Mouse (Mus musculus) left cerebral cortex, postnatal 36 days (tissue): ENCODE results near the gene Pced1a. TPM values are rescaled to one million over a fixed set of nuclear protein-coding genes. Genes with fewer than 3 reads are reported as not detected.

Experiments used
- DNase-seq, 2 experiments: peaks; one replicate each; pipeline ENCODE4 v3.0.0; 2021 to 2022; ENCODE audit warnings: low spot score in 2 of 2, mixed read lengths in 1 of 2
- intact Hi-C: fragments of 180-260 bp; cut with DNase I; formaldehyde crosslinking; loops from one replicate; pipeline ENCODE4 v1.15.1; 2025
- total RNA-seq, 2 experiments: library from RNA; stranded (reverse); gene quantifications; 2 replicates each; pipeline ENCODE4 v1.2.3; 2021

Gene Pced1a
- 10 to 100 TPM; 26.0 to 28.8 TPM for total RNA-seq

DNA sequence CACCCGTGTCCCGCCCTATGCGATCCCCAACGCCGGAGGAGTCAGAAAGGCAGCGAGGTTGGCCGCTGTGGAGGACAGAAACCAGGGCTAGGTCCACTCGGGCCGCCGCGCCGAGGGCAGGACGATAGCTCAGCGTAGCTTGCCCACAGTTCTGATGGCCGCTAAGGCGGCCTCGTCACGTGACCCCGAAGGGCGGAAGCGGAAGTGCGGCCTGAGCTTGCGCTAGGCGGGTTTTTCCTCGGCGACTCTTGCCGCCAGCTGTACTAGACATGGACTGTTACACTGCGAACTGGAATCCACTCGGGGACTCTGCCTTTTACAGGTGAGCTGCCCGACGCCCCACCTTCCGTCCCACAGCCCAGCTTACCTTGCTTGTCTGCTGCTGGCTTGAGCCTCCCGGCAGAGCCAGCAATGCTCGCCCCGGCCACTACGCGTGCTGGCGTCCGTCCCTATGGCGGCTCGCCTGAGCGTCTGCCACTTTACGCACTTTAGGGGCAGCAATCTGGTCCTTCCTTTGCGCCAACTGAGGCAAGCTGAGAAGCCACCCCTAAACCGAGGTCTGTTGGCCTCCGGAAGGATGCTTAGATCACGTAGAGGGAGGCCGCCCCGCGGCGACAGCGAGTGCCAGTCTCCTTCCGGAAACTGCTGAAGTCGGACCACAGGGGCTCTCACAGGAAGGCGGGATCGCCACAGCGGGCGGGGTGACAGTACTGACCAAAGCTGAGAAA, at the start of gene Pced1a, which contains the start of gene Vps16:
Gene Pced1a (minus strand): TSS at position 576 of the 728 bp plus-strand sequence.
Gene Vps16 (plus strand): TSS at position 214 of the 728 bp plus-strand sequence.
- peak; percentile 95 to 96 for DNase-seq
- intact Hi-C loops, result no loop called here

- DNase-seq, result no peak
- intact Hi-C loops, result no loop called here
These were observed 48.5 kb upstream of the Pced1a start for GRCm38 (mm10) chr2:130472908-130473510.

- intact Hi-C loops, result no loop called here
- DNase-seq, result no peak
These were observed 45.4 kb upstream of the Pced1a start for GRCm38 (mm10) chr2:130469935-130470334.

DNA sequence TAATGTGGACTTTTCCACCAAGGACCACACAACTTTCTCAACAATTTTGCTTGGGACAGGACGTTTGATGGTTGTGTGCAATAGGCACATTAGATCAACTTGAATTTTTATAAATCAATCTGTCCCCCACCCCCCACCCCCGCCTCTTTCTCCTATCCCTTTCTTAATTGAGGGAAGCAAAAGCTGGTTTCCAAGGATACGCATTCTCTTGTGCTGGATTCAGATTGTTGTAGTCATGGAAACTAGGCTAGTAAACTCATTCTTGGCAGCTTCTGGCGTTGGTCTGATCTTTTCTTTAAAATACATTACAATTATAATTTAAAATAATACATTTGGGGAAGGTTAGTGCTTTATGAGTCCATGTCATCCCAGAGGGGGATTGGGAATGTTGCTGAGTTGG, 44.9 kb upstream of the Pced1a start:
- intact Hi-C loops, result no loop called here
- DNase-seq, result no peak

DNA sequence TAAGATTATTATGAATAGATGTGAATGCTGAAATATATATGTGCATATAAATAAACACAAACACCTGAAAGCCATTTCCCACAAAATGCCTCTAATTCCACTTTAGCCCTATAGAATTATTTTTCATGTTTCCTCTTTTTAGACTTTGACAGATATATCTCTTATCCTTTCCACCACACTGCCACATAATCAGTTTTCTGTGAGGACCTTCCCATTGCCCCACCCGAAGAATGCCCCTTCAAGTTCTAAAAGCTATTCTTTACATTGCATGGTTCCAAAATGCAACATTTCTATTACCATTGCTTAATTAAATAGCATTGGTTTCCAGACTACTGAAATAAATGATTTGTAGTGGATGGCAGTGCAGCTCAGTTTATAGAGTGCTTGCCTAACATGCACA, 41.9 kb upstream of the Pced1a start:
- no peak for DNase-seq
- intact Hi-C loops, result no loop called here

DNA sequence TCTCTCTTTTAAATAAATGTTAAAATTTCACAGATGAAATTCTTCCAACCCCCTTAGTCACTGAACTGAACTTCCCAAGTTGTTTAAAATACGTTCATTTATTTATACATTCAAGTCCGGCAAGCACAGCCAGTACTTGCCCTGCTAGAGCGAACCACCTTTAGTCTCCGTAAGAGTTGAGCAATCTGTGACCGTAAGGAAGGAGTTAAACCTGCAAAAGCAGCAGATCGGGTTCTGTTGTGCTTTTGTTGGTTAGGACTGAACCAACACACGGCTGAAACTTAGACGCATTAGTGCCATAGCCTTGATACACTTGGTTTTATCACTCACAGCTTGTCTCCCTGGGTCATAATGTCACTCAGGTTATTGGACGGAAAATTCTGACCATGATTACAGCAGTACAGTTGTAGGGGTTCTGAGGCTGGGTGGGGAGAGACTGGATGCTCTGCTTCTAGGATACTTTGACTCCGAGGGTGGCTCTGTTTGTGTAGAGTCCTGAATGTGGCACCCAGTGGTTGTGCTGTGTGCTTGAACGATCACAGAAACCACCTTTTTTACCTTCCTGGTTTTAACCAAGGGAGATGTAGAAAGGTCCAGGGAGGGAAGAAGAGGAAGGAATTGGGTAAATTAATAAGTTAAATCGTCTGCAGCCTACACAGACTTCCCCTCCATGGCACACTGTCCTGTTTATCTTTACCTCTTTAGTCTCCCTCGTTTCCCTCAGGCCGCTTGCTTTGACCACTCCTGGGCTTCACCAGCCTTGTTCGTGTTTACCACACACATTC, 37.0 kb upstream of the Pced1a start:
- intact Hi-C loops, result no loop called here
- DNase-seq, result no peak

DNA sequence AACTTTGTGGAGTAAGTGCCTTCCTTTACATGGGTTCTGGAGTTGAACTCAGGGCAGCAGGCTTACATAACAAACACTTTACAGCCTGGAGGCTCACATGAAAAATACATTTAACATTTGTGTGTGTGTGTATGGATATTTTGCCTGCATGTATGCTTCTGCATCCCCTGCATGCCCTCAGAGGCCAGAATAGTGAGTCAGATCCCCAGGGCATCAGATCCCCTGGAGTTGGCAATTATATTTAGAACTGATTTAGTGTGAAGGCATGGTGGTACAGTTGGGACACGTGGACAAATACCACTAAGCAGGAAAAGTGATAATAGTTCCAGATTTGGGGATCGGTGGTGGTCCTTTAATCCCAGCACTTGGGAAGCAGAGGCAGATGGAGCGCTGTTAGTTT, 35.1 kb upstream of the Pced1a start:
- intact Hi-C loops, result no loop called here

GRCm38 (mm10) chr2:130457871-130458270, 33.4 kb upstream of the Pced1a start:
- intact Hi-C loops, result no loop called here
- DNase-seq, result no peak

More for the DNA sequence above, 35.1 kb upstream of the Pced1a start:
- no peak for DNase-seq

DNA sequence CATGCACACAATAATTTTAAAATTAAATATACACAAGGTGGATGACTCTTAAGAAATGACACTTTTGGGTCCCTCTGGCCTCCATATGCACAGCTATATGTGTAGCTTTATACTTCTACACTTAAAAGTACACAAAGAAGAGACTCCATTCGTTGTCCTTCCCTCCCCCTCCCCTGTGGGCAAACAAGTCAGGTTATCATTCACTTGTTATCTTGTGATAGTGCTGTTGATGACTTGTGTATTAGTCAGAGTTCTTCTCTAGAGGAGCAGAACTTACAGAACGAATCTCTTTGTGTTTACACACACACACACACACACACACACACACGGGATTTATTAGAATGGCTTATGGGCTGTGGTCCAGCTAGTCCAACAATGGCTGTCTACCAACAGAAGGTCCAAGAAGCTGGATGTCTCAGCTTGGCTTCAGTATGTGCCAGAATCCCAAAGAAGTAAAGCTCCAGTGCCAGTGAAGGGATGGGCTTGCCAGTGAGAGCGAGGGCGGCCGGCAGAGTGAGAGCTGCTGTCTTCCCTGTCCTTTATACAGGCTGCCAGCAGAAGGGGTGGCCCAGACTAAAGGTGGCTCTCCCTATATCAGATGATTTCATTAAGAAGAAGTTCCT, 30.4 kb upstream of the Pced1a start:
- DNase-seq, result peak; percentile 38 to 41
- intact Hi-C loops, result loop anchor here (5.0 kb wide), 1 partner anchor 37 kb away; no protein-coding TSS in a partner anchor

DNA sequence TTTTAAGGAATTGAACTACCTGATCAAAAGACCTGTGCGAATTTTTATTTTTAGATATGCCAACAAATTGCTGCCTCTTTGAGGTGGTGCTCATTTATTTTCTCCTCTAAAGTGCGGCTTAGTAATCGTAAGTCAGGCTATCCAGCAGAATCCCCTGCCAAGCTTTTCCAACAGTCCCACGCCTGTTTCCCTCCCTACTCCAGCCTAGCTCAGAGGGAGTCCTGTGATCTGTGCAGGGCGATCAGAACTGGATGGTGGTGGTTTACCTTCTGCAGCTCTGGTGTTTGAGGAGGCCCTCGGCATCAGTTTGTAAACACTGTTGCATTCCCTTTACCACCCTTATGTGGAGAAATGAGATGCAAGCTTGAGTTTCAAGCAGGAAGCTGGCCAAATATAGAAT, 28.9 kb upstream of the Pced1a start:
- peak in 1 of 2 experiments; percentile 41 for DNase-seq
- intact Hi-C loops, result loop anchor here (5.0 kb wide), 1 partner anchor 39 kb away; no protein-coding TSS in a partner anchor

DNA sequence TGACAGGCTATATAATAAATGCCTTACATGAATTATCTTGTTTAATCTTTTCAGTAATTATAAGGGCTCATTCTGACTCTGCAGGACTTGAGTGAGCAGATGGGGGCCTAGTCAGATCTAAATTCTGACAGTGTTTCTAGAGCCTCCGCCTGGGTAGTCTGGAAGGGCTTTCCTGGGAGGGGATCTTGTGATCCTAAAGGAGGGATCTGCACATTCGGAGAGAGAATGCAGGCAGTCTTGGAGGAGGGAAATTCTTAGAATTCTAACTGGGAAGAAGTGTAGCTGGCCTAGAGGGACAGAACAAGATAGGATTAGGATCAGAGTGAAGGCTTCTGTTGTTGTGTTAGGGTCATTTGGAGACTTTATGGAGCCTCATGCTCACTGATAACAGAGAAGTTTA, 27.8 kb upstream of the Pced1a start:
- intact Hi-C loops, result loop anchor here (5.0 kb wide), 1 partner anchor 40 kb away; no protein-coding TSS in a partner anchor
- no peak for DNase-seq

GRCm38 (mm10) chr2:130451727-130452090, 27.2 kb upstream of the Pced1a start:
- intact Hi-C loops, result loop anchor here (2.0 to 5.0 kb wide), 2 partner anchors 41 to 77 kb away; no protein-coding TSS in a partner anchor
- no peak for DNase-seq

DNA sequence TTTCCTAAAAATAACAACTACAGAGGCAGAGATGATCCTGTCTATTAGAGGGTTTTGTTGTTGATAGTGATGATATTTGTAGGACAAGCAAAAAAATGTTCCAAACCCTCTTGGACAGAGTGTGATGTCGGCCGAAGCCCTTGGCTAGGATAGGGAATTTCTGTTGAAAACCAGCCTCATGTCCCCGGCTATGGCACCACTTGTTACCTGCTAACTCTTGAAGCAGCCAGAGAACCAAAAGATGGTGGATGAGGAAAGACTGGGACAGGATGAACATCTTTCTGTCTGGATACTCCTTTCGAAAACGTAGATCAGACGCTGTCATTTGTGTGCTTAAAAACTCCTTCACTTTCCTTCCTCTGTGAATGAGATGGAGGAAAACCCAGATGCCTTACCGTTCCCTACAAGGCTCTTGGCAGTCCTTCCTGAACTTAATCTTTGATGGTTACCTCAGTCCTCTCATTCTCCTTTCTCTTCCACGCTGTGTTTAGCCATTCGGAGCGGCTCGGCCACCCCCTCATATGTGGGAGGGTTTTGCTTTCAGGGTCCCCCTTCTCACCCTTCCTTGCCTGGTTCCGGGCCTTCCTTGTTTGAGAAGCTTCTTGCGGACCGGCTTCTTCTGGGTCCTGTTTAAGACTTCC, 26.7 kb upstream of the Pced1a start:
- intact Hi-C loops, result loop anchor here (2.0 to 5.0 kb wide), 2 partner anchors 41 to 78 kb away; no protein-coding TSS in a partner anchor

GRCm38 (mm10) chr2:130450434-130450796, 25.9 kb upstream of the Pced1a start:
- intact Hi-C loops, result loop anchor here (1.0 to 5.0 kb wide), 3 partner anchors 42 to 78 kb away; no protein-coding TSS in a partner anchor
- peak; percentile 80 to 87 for DNase-seq

More for the DNA sequence above, 26.7 kb upstream of the Pced1a start:
- DNase-seq, result no peak

DNA sequence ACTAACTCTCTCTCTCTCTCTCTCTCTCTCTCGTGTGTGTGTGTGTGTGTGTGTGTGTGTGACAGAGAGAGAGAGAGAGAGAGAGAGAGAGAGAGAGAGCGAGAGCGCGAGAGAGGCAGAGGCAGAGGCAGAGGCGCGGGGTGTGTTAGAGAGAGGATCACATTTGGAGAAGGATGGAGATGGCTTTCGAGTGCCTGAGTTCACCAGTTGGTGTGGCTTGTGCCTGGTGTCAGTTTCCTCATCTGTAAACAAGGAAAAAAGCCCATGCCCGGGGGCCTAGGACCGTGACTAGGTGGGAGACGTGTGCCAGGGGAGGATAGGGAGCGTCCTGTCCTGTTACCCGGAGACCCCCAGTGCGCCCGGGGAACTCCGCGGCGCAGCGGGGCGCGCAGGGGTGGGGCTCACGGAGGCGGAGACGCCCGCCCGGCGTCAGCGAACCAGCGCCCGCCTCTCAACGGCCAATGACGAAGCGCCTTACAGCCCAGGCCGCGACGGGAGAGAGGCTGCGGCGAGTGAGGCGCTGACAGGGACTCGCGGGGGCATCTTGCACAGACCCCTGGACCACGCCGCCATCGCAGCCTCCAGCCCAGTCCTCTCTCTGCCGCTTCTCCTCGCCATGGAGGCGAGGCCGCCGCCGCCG, 25.4 kb upstream of the Pced1a start, which contains the start of gene Ptpra:
Gene Ptpra (plus strand): TSS at position 485 of the 640 bp plus-strand sequence.
- peak; percentile 94 for DNase-seq
- intact Hi-C loops, result loop anchor here (1.0 to 5.0 kb wide), 3 partner anchors 42 to 79 kb away; no protein-coding TSS in a partner anchor

- intact Hi-C loops, result no loop called here
- DNase-seq, result no peak
These were observed 24.7 kb upstream of the Pced1a start for GRCm38 (mm10) chr2:130449021-130449793.

DNA sequence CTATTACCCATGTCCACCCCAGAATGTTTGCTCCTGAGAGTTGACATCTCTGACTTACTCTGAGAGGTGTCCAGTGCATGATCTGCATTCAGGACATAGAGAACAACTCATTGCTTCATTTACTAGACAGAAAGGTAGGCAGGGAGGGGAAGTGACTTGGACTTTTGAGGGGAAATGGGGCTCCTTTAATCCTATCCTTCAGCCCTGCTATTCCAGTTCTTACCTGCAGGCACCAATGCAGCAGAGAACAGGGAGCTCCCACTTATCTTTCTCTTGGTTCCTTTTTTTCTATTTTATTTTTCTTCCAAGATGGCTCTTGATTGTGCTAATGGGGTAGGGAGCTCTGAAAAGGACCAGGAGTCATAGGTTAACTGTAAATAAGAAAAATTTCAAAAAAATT, 23.9 kb upstream of the Pced1a start:
- no peak for DNase-seq
- intact Hi-C loops, result no loop called here

DNA sequence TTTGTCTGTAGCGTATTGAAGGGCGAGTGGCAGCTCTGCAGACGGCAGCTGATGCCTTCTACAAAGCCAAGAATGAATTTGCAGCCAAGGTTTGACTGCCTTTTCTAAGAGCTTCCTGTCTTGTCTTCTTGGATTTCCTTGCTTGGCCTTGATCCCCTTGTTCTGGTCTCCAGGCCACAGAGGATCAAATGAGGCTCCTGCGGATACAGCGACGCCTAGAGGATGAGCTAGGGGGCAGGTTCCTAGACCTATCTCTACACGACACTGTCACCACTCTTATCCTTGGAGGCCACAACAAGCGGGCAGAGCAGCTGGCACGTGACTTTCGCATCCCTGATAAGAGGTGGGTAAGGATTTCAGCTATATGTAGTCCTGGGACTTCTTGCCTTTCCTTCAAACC, 17.7 kb upstream of the Pced1a start:
- DNase-seq, result no peak
- intact Hi-C loops, result no loop called here
